Mouse (Mus musculus) bone marrow, adult 2 months (tissue): ENCODE results near the gene Gm28539. TPM values are rescaled to one million over a fixed set of nuclear protein-coding genes. Genes with fewer than 3 reads are reported as not detected.
"Not testable (repeated sequence)": the region's sequence is repeated elsewhere in the genome, so short reads cannot be mapped to it uniquely, and the experiment has no call there.

Experiments used
- H3K27ac ChIP-seq: fragments of 200-500 bp; 2 replicates; pipeline ENCODE4 v1.5.1; 2012; ENCODE audit warnings: low read depth, mild to moderate bottlenecking, control low read depth, inconsistent platforms, low read length; ENCODE audit not compliant: control insufficient read depth, poor library complexity, insufficient read depth
- H3K4me1 ChIP-seq: fragments of 200-500 bp; 2 replicates; pipeline ENCODE4 v1.6.1; 2011; ENCODE audit warnings: low read length; ENCODE audit not compliant: control insufficient read depth, insufficient read depth
- H3K4me3 ChIP-seq: fragments of 200-500 bp; replicated peaks from 2 replicates; pipeline ENCODE3; 2011; ENCODE audit warnings: mild to moderate bottlenecking, low read depth, low read length, control low read depth; ENCODE audit not compliant: control insufficient read depth
- CTCF ChIP-seq: fragments of 200-500 bp; IDR thresholded peaks from 2 replicates; pipeline ENCODE4 v1.5.1; 2011; ENCODE audit warnings: low read length, control low read depth; ENCODE audit not compliant: control insufficient read depth, insufficient read depth
- POLR2A ChIP-seq: fragments of 200-500 bp; IDR thresholded peaks from 2 replicates; pipeline ENCODE4 v1.6.1; 2011; ENCODE audit warnings: low read depth, mild to moderate bottlenecking, control low read depth, low read length, borderline replicate concordance; ENCODE audit not compliant: control insufficient read depth
- WGBS: fragments of 180-500 bp; shearing (Covaris S2); methylation state at CpG from one replicate; pipeline ENCODE4 v1.1.7; 2018; 5-methylcytosine and 5-hydroxymethylcytosine counted together
- polyA plus RNA-seq: library from polyadenylated mRNA; stranded (reverse); fragments of >200 nt; gene quantifications from 2 replicates; pipeline ENCODE4 v1.2.4, GENCODE M21; 2011; ENCODE audit warnings: low replicate concordance; ENCODE audit not compliant: missing spikeins, insufficient read depth, insufficient read length

The Gm28539 gene
- polyA plus RNA-seq, 1 experiment: not detected

DNA sequence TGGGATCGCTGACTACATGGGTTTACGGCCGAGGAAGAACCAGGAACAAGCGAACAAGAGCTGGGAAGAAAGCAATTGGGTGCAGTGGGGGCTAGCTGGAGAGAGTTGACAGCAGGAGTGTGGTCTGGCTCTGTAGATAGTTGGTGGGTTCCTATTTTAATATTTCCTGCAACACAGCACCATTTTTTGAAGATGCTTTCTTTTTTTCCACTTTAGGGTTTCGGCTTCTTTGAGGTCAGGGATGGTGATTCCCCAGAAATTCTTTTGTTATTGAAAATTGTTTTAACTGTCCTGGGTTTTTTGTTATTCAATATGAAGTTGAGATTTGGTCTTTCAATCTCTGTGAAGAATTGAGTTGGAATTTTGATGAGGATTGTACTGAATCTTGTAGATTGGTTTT lies 150.5 kb downstream of the Gm28539 start:
- H3K4me1 ChIP-seq: no peaks in the 10 kb centered on the region
- no peak overlapping the region for H3K4me3 ChIP-seq
- no peak overlapping the region for H3K27ac ChIP-seq
- TF ChIP-seq POLR2A (no peak), CTCF (no peak)
- 81% methylated on average over 5 of the region's 5 CpGs for WGBS

DNA sequence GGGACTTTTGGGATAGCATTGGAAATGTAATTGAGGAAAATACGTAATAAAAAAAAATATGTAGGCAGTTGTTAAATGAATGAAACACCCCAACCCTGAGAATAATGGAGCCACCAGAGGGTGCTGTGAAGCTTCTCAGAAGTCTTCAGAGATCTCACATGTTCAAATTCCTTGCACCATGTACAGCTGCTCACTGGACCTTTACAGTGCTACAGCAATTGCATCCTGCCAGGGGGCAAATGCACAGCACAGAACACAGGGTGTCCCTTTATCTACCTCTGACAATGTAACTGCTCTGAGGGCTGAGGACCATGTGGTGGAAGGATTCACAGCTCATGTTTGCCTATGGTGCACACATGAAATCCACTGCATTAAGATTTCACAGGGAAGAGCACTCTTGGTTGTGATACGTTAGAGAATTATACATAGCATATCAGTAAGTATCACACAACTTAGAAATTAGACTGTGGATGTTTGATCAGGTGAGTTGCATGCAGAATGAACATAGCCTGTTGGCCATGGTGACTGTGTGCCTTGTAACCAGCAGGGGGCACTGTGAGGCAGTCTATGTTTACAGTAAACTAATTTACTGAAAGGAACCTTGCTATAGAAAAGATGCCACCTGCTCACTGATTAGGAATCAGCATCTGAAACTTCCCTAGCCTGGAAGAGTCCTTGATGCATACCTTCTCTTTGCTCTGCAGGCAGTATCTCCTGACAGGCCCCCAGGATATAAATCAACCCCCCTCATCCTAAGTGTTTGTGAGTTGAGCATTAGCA lies 166.4 kb downstream of the Gm28539 start:
- TF ChIP-seq CTCF: peak; percentile 57; the same call in 1 of the 2 replicates
- 32% methylated on average over 2 of the region's 2 CpGs for WGBS

DNA sequence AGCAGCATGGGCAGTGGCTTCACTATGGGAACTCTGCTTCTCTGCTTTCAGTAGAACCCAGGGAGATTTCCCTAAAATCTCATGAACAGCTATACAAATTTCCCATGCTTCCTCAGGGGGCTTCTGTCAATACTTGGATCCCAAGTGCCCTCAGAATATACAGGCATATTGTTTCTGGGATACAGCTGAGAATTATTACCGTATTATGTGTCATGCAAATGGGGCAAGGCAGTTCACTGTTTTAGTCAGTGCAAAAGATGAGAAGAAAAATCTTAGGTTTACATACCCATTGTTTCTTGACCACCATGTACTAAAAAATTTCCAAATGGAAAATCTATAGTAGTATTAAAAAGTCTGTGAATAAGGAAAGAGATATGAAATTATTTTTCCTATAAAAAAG lies 167.4 kb downstream of the Gm28539 start:
- 78% methylated on average over 1 of the region's 1 CpGs for WGBS

More for the DNA sequence above, 166.4 kb downstream of the Gm28539 start:
- H3K4me3 ChIP-seq, H3K4me1 ChIP-seq, H3K27ac ChIP-seq: not testable (repeated sequence)

DNA sequence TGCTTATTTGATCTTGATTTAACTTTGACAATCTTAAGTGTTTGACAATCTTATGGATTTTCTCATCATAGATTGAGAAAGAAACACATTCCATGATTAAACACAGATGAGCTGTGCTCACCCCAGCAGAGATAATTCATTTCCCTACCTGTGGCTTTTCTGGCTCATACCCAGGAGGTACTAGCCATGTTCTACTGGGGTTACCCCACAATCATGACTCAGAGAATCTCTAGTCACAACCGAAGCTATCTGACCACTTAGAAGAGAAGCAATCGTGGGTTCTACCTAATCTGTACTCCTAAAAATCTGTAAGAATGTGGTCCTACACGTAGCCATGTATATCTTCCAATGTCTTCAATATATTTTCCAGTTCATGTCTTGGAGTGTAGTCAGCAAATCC lies 168.9 kb downstream of the Gm28539 start:
- TF ChIP-seq CTCF (no peak), POLR2A (no peak)
- Histone ChIP-seq H3K27ac (no peak overlapping the region), H3K4me1 (no peaks in the 10 kb centered on the region), H3K4me3 (no peak overlapping the region)
- 46% methylated on average over 3 of the region's 3 CpGs for WGBS

More for the DNA sequence above, 167.4 kb downstream of the Gm28539 start:
- Histone ChIP-seq H3K4me1 (no peaks in the 10 kb centered on the region), H3K27ac (no peak overlapping the region; the same call in 1 of the 2 replicates), H3K4me3 (no peak overlapping the region)
- TF ChIP-seq CTCF (no peak), POLR2A (no peak)

Other genes starting within 250 kb of the Gm28539 start
- not detected in 2 replicates for gene Tbx1, start 245.9 kb upstream of the Gm28539 start, polyA plus RNA-seq
- 50.4 and 84.3 TPM in 2 replicates for gene Gp1bb, start 214.2 kb upstream of the Gm28539 start, polyA plus RNA-seq
- gene Gm49601, start 210.2 kb upstream of the Gm28539 start, polyA plus RNA-seq: 13.1 and 15.2 TPM in 2 replicates
- gene Sept5, start 206.6 kb upstream of the Gm28539 start, polyA plus RNA-seq: 13.9 and 41.9 TPM in 2 replicates
- gene Cldn5, start 59.7 kb upstream of the Gm28539 start, polyA plus RNA-seq: 6.9 and 10.4 TPM in 2 replicates
- 47.5 and 56.5 TPM in 2 replicates for gene Ufd1, start 24.8 kb upstream of the Gm28539 start, polyA plus RNA-seq
- gene Cdc45, start 24.6 kb upstream of the Gm28539 start, polyA plus RNA-seq: 30.8 and 34.5 TPM in 2 replicates
- gene 2510002D24Rik, start within 50 bp of the Gm28539 start, polyA plus RNA-seq: 16.0 and 24.6 TPM in 2 replicates
- 23.8 and 52.7 TPM in 2 replicates for gene Mrpl40, start 40.3 kb downstream of the Gm28539 start, polyA plus RNA-seq
- gene Hira, start 40.5 kb downstream of the Gm28539 start, polyA plus RNA-seq: 13.7 and 30.9 TPM in 2 replicates